Mouse (Mus musculus): ENCODE measurements around the gene Trem2.

The Trem2 gene

DNA sequence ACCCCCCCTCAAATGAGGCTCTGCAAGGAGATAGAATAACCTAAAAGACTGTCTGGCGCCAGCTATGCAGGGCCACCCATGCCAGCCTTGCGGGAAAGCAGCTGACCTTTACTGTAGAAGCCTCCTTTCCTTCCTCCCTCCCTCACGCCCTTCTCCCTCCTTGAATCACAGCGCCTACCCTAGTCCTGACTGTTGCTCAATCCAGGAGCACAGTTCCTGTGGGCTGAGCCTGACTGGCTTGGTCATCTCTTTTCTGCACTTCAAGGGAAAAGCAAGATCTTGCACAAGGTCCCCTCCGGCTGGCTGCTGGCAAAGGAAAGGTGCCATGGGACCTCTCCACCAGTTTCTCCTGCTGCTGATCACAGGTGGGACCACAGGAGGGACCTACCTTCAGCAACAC lies at the start of gene Trem2:
Gene Trem2 (plus strand): TSS at position 171 of the 400 bp plus-strand sequence.
- no peak for DNase-seq

GRCm38 (mm10) chr17:48299203-48299602 lies 47.0 kb upstream of the Trem2 start, which contains the start of gene Treml2:
Gene Treml2, plus strand, starts transcription at chr17:48299498.
- DNase-seq, result peak; percentile 40 to 43

DNA sequence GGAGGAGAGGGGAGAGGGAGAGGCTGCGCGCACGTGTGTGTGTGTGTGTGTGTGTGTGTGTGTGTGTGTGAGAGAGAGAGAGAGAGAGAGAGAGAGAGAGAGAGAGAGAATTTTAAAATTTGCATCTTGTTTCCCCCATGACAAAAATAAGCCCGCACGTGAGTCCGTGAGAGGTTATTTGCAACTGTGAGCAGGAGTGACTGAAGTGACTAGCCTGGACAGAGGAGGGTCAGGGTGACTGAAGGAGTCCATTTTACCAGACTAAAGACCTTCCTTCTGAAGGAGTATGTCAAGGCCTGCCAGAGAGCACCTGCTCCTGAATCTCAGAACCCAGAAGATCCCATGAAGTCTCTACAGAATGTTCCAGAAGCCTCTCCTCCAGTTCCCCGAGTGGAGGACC lies 46.4 kb upstream of the Trem2 start:
- peak; percentile 81 to 84 for DNase-seq

DNA sequence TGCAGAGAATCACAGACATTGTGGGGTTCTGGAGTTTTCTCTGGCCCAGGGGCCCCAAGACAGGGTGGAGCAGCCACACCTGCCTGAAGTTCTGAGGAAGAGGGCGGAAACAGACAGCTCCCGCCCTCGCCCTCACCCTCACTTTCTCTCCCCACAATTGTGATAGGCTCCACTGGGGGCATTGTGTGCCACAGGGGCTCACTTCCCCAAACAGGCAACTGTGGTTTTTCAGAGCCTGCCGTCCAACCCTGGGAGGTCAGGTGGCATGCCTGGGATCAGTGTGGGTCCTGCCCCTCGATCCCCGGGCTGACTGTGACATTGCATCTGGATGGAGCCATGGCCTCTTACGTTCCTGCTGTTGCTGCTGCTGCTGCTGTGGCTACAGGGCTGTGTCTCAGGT lies 46.0 kb upstream of the Trem2 start:
- peak; percentile 86 to 89 for DNase-seq

DNA sequence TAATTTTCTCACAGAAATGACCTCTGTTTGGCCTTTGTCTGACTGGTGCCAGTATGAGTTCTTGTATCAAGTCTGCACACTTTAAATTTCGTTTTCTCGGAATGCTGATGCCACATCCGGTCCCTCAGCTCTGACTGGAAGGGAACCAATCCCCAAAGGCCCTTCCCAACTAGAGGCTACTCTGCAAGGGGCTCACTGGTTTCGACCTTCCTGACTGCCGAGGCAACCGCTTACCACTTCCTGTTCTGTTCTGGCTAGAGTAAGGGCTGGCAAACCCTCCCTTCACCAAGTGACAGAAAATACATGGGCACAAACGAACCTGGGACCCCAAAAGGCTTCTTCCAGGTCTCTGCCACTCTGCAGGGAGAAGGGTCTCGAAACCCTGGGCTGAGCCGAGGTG lies 45.3 kb upstream of the Trem2 start:
- peak; percentile 67 to 68 for DNase-seq

GRCm38 (mm10) chr17:48301792-48302191 lies 44.4 kb upstream of the Trem2 start:
- no peak for DNase-seq

GRCm38 (mm10) chr17:48312124-48312523 lies 34.1 kb upstream of the Trem2 start:
- no peak for DNase-seq

GRCm38 (mm10) chr17:48315905-48316579 lies 30.2 kb upstream of the Trem2 start, which contains the start of gene B430306N03Rik:
Gene B430306N03Rik, plus strand, starts transcription at chr17:48316141.
- DNase-seq, result peak; percentile 55 to 57

DNA sequence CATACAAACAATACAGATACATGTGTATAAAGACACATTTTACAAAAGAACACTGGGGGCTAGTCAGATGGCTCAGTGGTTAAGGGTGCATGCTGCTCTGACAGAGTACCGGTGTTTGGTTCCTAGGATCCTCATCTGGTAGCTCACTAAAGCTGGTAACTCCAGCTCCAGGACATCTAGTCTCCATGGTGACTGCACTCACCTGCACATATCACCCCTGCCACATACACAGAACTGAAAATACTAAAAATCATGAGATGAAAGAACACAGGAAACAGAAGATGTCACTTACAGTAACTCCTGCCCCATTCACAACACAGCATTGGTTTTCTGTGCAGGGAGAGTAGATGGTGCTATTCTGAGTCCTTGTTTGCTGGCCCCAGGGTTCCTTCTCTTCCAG lies 27.5 kb upstream of the Trem2 start:
- DNase-seq, result no peak

DNA sequence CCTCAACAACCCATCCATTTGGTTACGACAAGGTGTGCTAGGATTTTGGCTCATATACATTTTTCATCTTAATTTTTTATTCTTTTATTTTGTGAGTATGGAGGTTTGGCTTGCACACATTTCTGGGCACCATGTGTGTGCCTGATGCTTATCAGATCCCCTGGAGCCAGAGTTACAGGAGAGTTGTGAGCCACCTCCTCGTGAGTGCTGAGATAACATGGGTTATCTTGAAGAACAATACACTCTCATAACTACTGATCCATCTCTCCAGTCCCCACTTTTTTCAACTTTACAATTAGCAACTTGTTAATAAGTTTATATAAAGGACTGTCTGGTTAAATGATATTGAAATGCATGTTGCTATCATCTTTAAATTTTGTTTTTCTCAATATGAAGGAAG lies 24.9 kb upstream of the Trem2 start:
- no peak for DNase-seq

- no peak for DNase-seq
These were observed 23.0 kb upstream of the Trem2 start for GRCm38 (mm10) chr17:48323236-48323635.

DNA sequence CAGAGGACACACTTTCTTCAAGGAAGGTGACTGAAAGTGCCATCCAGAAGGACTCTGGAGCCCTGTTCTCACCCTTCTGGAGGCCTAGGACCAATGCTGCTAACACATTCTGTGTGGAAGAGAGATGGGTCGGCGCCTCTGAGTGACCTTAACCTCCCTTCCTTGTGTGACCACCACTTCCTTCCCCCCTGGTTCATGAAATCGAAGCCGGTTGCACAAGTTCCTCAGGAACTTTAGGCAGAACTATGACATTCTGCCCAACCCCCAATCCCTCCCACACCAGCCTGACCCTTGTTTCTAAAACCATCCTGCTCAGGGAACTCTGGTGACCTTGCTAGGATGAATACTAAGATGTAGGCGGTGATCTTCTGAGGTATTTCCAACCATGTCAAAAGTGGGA lies 21.9 kb upstream of the Trem2 start:
- no peak for DNase-seq

- DNase-seq, result no peak
These were observed 21.1 kb upstream of the Trem2 start for GRCm38 (mm10) chr17:48325093-48325492.

DNA sequence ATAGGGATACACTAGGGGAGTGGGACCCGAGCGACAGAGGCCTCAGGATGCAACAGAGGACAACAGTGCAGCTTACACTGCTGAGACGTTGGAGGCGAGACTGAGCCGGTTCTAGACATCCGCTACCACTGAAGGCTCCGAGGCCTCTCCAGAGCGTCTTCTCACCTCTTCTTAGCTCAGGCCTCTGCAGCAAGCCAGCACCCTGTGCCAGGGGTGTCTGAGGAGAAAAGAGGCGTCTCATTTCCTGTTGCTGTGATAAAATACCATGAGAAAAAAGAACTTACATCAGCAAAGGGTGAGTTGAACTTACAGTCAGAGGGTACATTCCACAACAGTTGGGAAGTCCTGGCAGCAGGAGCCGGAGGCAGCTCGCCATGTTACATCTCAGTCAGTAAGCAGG lies 20.6 kb upstream of the Trem2 start:
- DNase-seq, result no peak

DNA sequence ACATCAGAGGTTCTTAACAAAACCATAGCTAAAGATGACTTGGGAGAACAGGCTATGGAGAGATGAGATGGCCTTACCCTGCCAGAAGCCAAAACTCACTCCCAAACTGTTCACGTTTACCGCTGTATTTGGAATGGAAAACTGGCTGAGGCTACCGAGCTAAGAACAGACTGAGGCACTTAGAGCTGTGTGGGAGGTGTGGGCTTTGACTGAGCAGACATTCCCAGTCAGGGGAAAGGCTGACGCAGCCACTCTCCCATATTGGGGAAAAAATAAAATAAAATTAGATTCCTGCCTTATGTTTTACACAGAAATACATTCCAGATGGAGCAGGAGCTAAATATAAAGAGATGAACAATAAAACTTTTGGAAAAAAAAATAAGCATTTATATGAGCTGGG lies 19.5 kb upstream of the Trem2 start:
- no peak for DNase-seq

- no peak for DNase-seq
These were observed 13.7 kb upstream of the Trem2 start for GRCm38 (mm10) chr17:48332524-48332923.

- no peak for DNase-seq
These were observed 12.0 kb upstream of the Trem2 start for GRCm38 (mm10) chr17:48334186-48334585.

GRCm38 (mm10) chr17:48336857-48337256 lies 9.3 kb upstream of the Trem2 start:
- DNase-seq, result peak; percentile 91 to 92

GRCm38 (mm10) chr17:48340267-48340666 lies 5.9 kb upstream of the Trem2 start:
- DNase-seq, result no peak

GRCm38 (mm10) chr17:48341947-48342346 lies 4.3 kb upstream of the Trem2 start:
- no peak for DNase-seq

GRCm38 (mm10) chr17:48343065-48343464 lies 3.1 kb upstream of the Trem2 start:
- DNase-seq, result no peak

DNA sequence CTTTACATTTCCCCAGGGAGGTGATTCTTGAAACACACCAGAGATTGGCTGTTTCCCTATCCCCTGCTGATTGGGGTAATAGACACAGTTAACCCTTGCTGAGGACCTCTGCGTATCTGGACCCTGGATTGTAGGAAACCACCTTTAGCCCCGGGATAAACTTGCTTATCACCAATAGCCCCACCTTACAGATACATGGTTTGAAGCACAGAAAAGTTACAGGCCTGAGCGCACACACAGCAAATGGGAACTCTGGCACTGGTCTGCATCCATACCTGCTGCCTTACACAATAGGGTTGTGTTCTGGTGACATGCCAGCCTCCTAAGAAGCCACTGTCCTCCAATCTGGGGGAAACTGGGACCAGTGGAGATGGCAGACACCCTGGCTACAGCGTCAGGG lies 377 bp upstream of the Trem2 start:
- DNase-seq, result no peak

DNA sequence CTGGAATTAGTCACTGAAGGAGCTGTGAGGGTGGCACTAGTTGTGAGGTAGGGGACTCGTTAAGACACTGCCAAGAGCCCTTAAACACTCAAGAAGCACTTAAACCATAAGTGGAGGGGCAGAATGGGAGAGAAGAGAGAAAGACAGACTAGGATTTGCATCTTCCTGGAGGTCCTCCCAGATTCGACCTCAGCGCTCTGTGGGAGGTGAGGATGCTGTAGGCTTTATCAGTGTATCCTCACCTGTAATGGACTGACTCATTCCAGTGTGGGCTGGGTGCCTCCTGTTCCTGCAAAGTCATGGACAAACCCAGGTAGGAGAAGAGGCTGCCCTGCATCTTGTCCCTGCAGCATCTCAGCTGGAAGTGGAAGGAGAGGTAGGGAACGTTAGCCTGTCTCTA lies 633 bp downstream of the Trem2 start:
- DNase-seq, result no peak

- no peak for DNase-seq
These were observed 1.1 kb downstream of the Trem2 start for GRCm38 (mm10) chr17:48347287-48347686.

GRCm38 (mm10) chr17:48350681-48351193 lies 4.5 kb downstream of the Trem2 start:
- DNase-seq, result no peak

Data from B cell, adult 2 months (primary cell).